In genomic region chr8:70393087-70393486, GRCm38 (mm10) we compare ENCODE assay signal across 30 mouse cellular contexts. TPM values are rescaled to one million over a fixed set of nuclear protein-coding genes. Genes with fewer than 3 reads are reported as not detected.
A peak's percentile ranks its signal among the peaks of the same experiment; 100 is the strongest.
DNase-seq lines count a peak whose midpoint lies in the region; ATAC-seq and TF ChIP-seq lines count a peak whose summit lies in the region.
"Had no signal": no experiment of that assay in that cellular context is flagged by ENCODE, and none has a peak within 500 bp of the region (broad histone marks: within the 10 kb centered on the region; RNA-seq: fewer than 3 reads in every experiment).

No protein-coding gene starts in this region.

- 81% methylated on average over 5 of the region's 5 CpGs for WGBS in liver, embryonic 14.5 days (ENCODE audit: insufficient replicate concordance)
- 75% methylated on average over 5 of the region's 5 CpGs for WGBS in liver, embryonic 11.5 days
- 91% methylated on average over 5 of the region's 5 CpGs for WGBS in cerebellum, adult 2 months

- ATAC-seq in liver, embryonic 14.5 days (ENCODE audit: insufficient read depth) = 0 out of 2 replicates have a peak, but pooled peaks have one; percentile 36
- ATAC-seq in liver, embryonic 11.5 days (replicated peaks; ENCODE audit: low FRiP score) = no peak
- ATAC-seq: CD4-positive, CD25-positive, alpha-beta regulatory T cell, adult 4 months; forebrain, embryonic 15.5 days; hindbrain, embryonic 16.5 days; intestine, embryonic 15.5 days had no signal

- H3K27me3 ChIP-seq in liver, embryonic 14.5 days (ENCODE audit: control insufficient read depth, insufficient read depth, low read length) = no peaks in the 10 kb centered on the region
- H3K27me3 ChIP-seq in liver, embryonic 11.5 days (replicated peaks; ENCODE audit: control insufficient read depth, insufficient read depth, low read length) = no peaks in the 10 kb centered on the region
- no peaks in the 10 kb centered on the region for H3K27me3 ChIP-seq in cerebellum, adult 2 months (ENCODE audit: control insufficient read depth, insufficient read depth, low read length)
- H3K27me3 ChIP-seq: embryonic facial prominence, embryonic 13.5 days; forebrain, embryonic 12.5 days; forebrain, embryonic 15.5 days; hindbrain, embryonic 13.5 days; intestine, embryonic 15.5 days had no signal

- H3K9ac ChIP-seq in liver, embryonic 14.5 days (replicated peaks) = no peak overlapping the region
- H3K9ac ChIP-seq in liver, embryonic 11.5 days (ENCODE audit: low read depth, low read length) = no peak overlapping the region
- H3K9ac ChIP-seq in ES-E14 (ENCODE audit: insufficient read depth, low read depth, low read length, poor library complexity, severe bottlenecking) = no peak overlapping the region
- H3K9ac ChIP-seq: embryonic facial prominence, embryonic 13.5 days; forebrain, embryonic 12.5 days; forebrain, embryonic 15.5 days; hindbrain, embryonic 13.5 days; intestine, embryonic 15.5 days had no signal

- no peak for TF ChIP-seq CTCF in liver, embryonic 14.5 days (IDR thresholded peaks at IDR 0.05; ENCODE audit: low read depth)
- no peak for TF ChIP-seq CTCF in cerebellum, adult 2 months (IDR thresholded peaks at IDR 0.05; ENCODE audit: borderline replicate concordance, insufficient read depth, low read depth, low read length)

- H3K9me3 ChIP-seq in liver, embryonic 14.5 days (ENCODE audit: control insufficient read depth, low read length) = no peaks in the 10 kb centered on the region
- no peaks in the 10 kb centered on the region for H3K9me3 ChIP-seq in liver, embryonic 11.5 days (ENCODE audit: control insufficient read depth, low read length)
- H3K9me3 ChIP-seq in ES-E14 (ENCODE audit: control insufficient read depth, insufficient read depth, low read depth, low read length) = no peaks in the 10 kb centered on the region
- H3K9me3 ChIP-seq: embryonic facial prominence, embryonic 10.5 days; embryonic facial prominence, embryonic 13.5 days; forebrain, embryonic 12.5 days; forebrain, embryonic 15.5 days; hindbrain, embryonic 10.5 days; hindbrain, embryonic 13.5 days; intestine, embryonic 15.5 days had no signal

- no peak overlapping the region for H3K4me2 ChIP-seq in liver, embryonic 14.5 days (ENCODE audit: low read depth)
- H3K4me2 ChIP-seq in liver, embryonic 11.5 days = no peak overlapping the region
- H3K4me2 ChIP-seq: embryonic facial prominence, embryonic 13.5 days; forebrain, embryonic 12.5 days; forebrain, embryonic 15.5 days; heart, embryonic 11.5 days; hindbrain, embryonic 13.5 days; intestine, embryonic 15.5 days had no signal

- intact Hi-C loops in heart, postnatal 10 days (cut with DNase I) = no loop called here

- H3K36me3 ChIP-seq in liver, embryonic 14.5 days (replicated peaks; ENCODE audit: control insufficient read depth, insufficient read depth, low read depth) = no peaks in the 10 kb centered on the region
- H3K36me3 ChIP-seq in liver, embryonic 11.5 days (ENCODE audit: control insufficient read depth, insufficient read depth, low read length) = no peaks in the 10 kb centered on the region; the same call in 1 of the 2 replicates
- H3K36me3 ChIP-seq in ES-E14 (ENCODE audit: control insufficient read depth, insufficient read depth, low read length, poor library complexity, severe bottlenecking) = no peaks in the 10 kb centered on the region

- TF ChIP-seq EP300 in liver, embryonic 14.5 days (IDR thresholded peaks at IDR 0.05; ENCODE audit: low read depth) = no peak

- no peak overlapping the region for H3K27ac ChIP-seq in liver, embryonic 14.5 days
- H3K27ac ChIP-seq in liver, embryonic 11.5 days (ENCODE audit: low read depth, low read length) = no peak overlapping the region
- H3K27ac ChIP-seq in ES-E14 (ENCODE audit: insufficient read depth, low read depth, low read length, poor library complexity, severe bottlenecking) = no peak overlapping the region
- no peak overlapping the region for H3K27ac ChIP-seq in cerebellum, adult 2 months (ENCODE audit: insufficient read depth, low read length)
- H3K27ac ChIP-seq: embryonic facial prominence, embryonic 10.5 days; embryonic facial prominence, embryonic 13.5 days; forebrain, embryonic 12.5 days; forebrain, embryonic 15.5 days; heart, adult 2 months; hindbrain, embryonic 10.5 days; hindbrain, embryonic 13.5 days; intestine, embryonic 15.5 days had no signal

- H3K4me1 ChIP-seq in liver, embryonic 14.5 days (replicated peaks; ENCODE audit: control insufficient read depth in 2 of 2, insufficient read depth in 2 of 2, low read length in 1 of 2) = no peaks in the 10 kb centered on the region
- no peaks in the 10 kb centered on the region for H3K4me1 ChIP-seq in liver, embryonic 11.5 days (replicated peaks; ENCODE audit: control insufficient read depth, insufficient read depth, low read length)
- peaks cover 0 to 4% of the 10 kb centered on the region in 2 experiments; a peak in 1 of 4 replicates for H3K4me1 ChIP-seq in ES-E14 (ENCODE audit: control insufficient read depth in 2 of 2, insufficient read depth in 2 of 2, low read length in 2 of 2, poor library complexity in 1 of 2)
- peaks cover 55% of the 10 kb centered on the region for H3K4me1 ChIP-seq in cerebellum, adult 2 months (ENCODE audit: control insufficient read depth, insufficient read depth, low read length)
- H3K4me1 ChIP-seq: forebrain, embryonic 12.5 days; forebrain, embryonic 15.5 days; intestine, embryonic 15.5 days had no signal

- no peak overlapping the region for H3K4me3 ChIP-seq in liver, embryonic 14.5 days (ENCODE audit: insufficient read depth in 1 of 2, low read depth in 2 of 2, low read length in 2 of 2)
- H3K4me3 ChIP-seq in liver, embryonic 11.5 days (ENCODE audit: low read depth, low read length) = no peak overlapping the region
- no peak overlapping the region for H3K4me3 ChIP-seq in ES-E14 (ENCODE audit: insufficient read depth in 1 of 2, low read depth in 1 of 2, low read length in 2 of 2, poor library complexity in 1 of 2, severe bottlenecking in 1 of 2)
- no peak overlapping the region for H3K4me3 ChIP-seq in cerebellum, adult 2 months (replicated peaks; ENCODE audit: insufficient read depth, low read depth, low read length)
- H3K4me3 ChIP-seq: embryonic facial prominence, embryonic 10.5 days; embryonic facial prominence, embryonic 13.5 days; erythroblast, embryonic 14.5 days; forebrain, embryonic 12.5 days; forebrain, embryonic 15.5 days; heart, adult 2 months; hindbrain, embryonic 10.5 days; hindbrain, embryonic 13.5 days; intestine, embryonic 15.5 days had no signal

- in situ Hi-C loops in ES-E14 (cut with MboI; ENCODE audit: low sequenced_read_pairs in 2 of 2, unreplicated experiment in 2 of 2) = no loop called here

- TF ChIP-seq POLR2A in cerebellum, adult 2 months (IDR thresholded peaks at IDR 0.05; ENCODE audit: borderline replicate concordance, insufficient read depth, low read length) = no peak

- DNase-seq in liver, embryonic 14.5 days (ENCODE audit: low read depth in 3 of 3, low spot score in 3 of 3) = no peak
- DNase-seq in liver, embryonic 11.5 days (ENCODE audit: low spot score) = no peak
- DNase-seq in ES-E14 (ENCODE audit: low read depth, low spot score) (peak; percentile 81), ZHBTc4 (ENCODE audit: low read depth, low spot score) (peak; percentile 94)
- no peak for DNase-seq in cerebellum, adult 2 months
- DNase-seq in heart, postnatal 10 days = no peak
- DNase-seq: adrenal gland, adult 2 months; adrenal gland, postnatal 14 days; cerebellum, adult 11 months; cerebellum, adult 8-10 months; cerebellum, postnatal 10 days; cerebellum, postnatal 36 days; embryo, embryonic 11 days; gastrocnemius, postnatal 10 days; gastrocnemius, postnatal 36 days; heart, adult 2 months; heart, postnatal 36 days; kidney, adult 11 months had no signal

TF ChIP-seq in ES-E14, 5 proteins besides CTCF, POLR2A, EP300 and RAD21:
- no peak for TF ChIP-seq ZC3H11A (IDR thresholded peaks at IDR 0.05; ENCODE audit: borderline replicate concordance, low read depth, low read length)
- no peak for TF ChIP-seq ZNF384 (IDR thresholded peaks at IDR 0.05; ENCODE audit: low read depth, low read length)
- no peak for TF ChIP-seq HCFC1 (IDR thresholded peaks at IDR 0.05; ENCODE audit: borderline replicate concordance, insufficient read depth, low read length)
- TF ChIP-seq MAFK (IDR thresholded peaks at IDR 0.05; ENCODE audit: insufficient read depth, low read depth, low read length) = no peak
- no peak for TF ChIP-seq CHD2 (IDR thresholded peaks at IDR 0.05; ENCODE audit: low read depth, low read length)
TF ChIP-seq in ES-E14: peak in this region for 0.

RNA-seq across cellular contexts. Expression of gene Comp, which starts 19.7 kb away (rescaled TPM):
- 0.39 and 0.47 TPM in 2 replicates for polyA plus RNA-seq in liver, embryonic 14.5 days (2012; rRNA removed)
- polyA plus RNA-seq in liver, embryonic 14.5 days (2014; fragmentation: Nextera tagmentation; extraction: Ambion mirVana) = 0.29 and 0.85 TPM in 2 replicates
- 0.43 and 0.48 TPM in 2 replicates for polyA plus RNA-seq in liver, embryonic 11.5 days (2014; fragmentation: Nextera tagmentation; extraction: Ambion mirVana)
- total RNA-seq in ES-E14 (2012; rRNA removed) = 1.2 and 1.4 TPM in 2 replicates
- 2.2 and 3.1 TPM in 2 replicates for polyA plus RNA-seq in cerebellum, adult 2 months (2012; rRNA removed)
- total RNA-seq in heart, postnatal 10 days (2021) = 1 to 10 TPM; 2.4 to 3.4 TPM
- total RNA-seq: adrenal gland, postnatal 14 days; granulocyte monocyte progenitor cell, adult 5-6 weeks had no signal
- polyA plus RNA-seq: erythroblast, embryonic 14.5 days had no signal

RNA-seq across cellular contexts. Expression of gene Upf1, which starts 40.0 kb away (rescaled TPM):
- 12.3 and 14.1 TPM in 2 replicates for polyA plus RNA-seq in liver, embryonic 14.5 days (2012; rRNA removed)
- polyA plus RNA-seq in liver, embryonic 14.5 days (2014; fragmentation: Nextera tagmentation; extraction: Ambion mirVana) = 9.3 and 11.6 TPM in 2 replicates
- 21.1 and 23.7 TPM in 2 replicates for polyA plus RNA-seq in liver, embryonic 11.5 days (2014; fragmentation: Nextera tagmentation; extraction: Ambion mirVana)
- total RNA-seq in ES-E14 (2012; rRNA removed) = 54.7 and 57.6 TPM in 2 replicates
- polyA plus RNA-seq in cerebellum, adult 2 months (2012; rRNA removed) = 37.9 and 41.3 TPM in 2 replicates
- total RNA-seq in heart, postnatal 10 days (2021) = 10 to 100 TPM; 40.8 to 48.8 TPM

RNA-seq across cellular contexts. Expression of gene Crtc1, which starts 46.3 kb away (rescaled TPM):
- polyA plus RNA-seq in liver, embryonic 14.5 days (2012; rRNA removed) = 3.9 and 4.5 TPM in 2 replicates
- polyA plus RNA-seq in liver, embryonic 14.5 days (2014; fragmentation: Nextera tagmentation; extraction: Ambion mirVana) = 2.9 and 3.9 TPM in 2 replicates
- polyA plus RNA-seq in liver, embryonic 11.5 days (2014; fragmentation: Nextera tagmentation; extraction: Ambion mirVana) = 11.3 and 13.1 TPM in 2 replicates
- 3.3 and 4.9 TPM in 2 replicates for total RNA-seq in ES-E14 (2012; rRNA removed)
- 90.2 and 105 TPM in 2 replicates for polyA plus RNA-seq in cerebellum, adult 2 months (2012; rRNA removed)
- 10 to 100 TPM; 11.0 to 15.6 TPM for total RNA-seq in heart, postnatal 10 days (2021)

Comparison
In these comparisons a context has a peak if more than half of its experiments do, and no peak if none do; other contexts are left out.
1. DNase-seq: peak in ES-E14 (single experiment) and ZHBTc4 (single experiment); none in liver, embryonic 14.5 days (0 of 3), liver, embryonic 11.5 days (single experiment), cerebellum, adult 2 months (0 of 2) and heart, postnatal 10 days (0 of 2).